Comparison of ENCODE assay signal across 7 mouse cellular contexts in the genomic region with DNA sequence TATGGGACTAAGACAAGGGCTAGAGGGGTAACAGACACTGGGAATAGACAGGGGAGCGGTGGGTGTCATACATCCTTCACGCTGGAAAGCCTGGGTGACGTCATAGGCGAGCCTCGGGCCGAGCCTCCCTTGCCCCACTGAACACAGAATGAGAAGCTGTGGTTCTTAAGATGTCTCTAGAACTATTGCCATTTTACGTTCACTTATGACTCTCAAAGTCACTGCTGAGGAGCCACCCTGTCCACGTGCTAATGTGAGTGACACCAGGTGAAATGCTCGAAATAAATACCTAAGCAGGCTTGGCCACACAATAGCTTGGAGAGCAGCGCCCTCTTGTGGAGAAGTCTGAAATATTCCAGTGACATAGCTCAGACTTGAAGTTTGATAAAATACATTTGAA. TPM values are rescaled to one million over a fixed set of nuclear protein-coding genes. Genes with fewer than 3 reads are reported as not detected.
A peak's percentile ranks its signal among the peaks of the same experiment; 100 is the strongest.
DNase-seq lines count a peak whose midpoint lies in the region; ATAC-seq and TF ChIP-seq lines count a peak whose summit lies in the region.

No protein-coding gene starts in this region.

- no peak for TF ChIP-seq POLR2A in small intestine, adult 2 months (IDR thresholded peaks at IDR 0.05; ENCODE audit: low read depth, low read length)

- no peaks in the 10 kb centered on the region for H3K9me3 ChIP-seq in midbrain, embryonic 12.5 days

- H3K4me2 ChIP-seq in midbrain, embryonic 12.5 days (replicated peaks): peak overlapping the region; percentile 50

- no peak overlapping the region for H3K27ac ChIP-seq in midbrain, embryonic 12.5 days (replicated peaks)
- no peak overlapping the region for H3K27ac ChIP-seq in small intestine, adult 2 months (ENCODE audit: insufficient read depth, low read depth, low read length)

- peaks cover 16% of the 10 kb centered on the region for H3K27me3 ChIP-seq in midbrain, embryonic 12.5 days
- no peaks in the 10 kb centered on the region for H3K27me3 ChIP-seq in small intestine, adult 2 months (ENCODE audit: control insufficient read depth, insufficient read depth, low read length)

- WGBS in midbrain, embryonic 12.5 days: 19% methylated on average over 10 of the region's 10 CpGs
- WGBS in small intestine, adult 2 months: 13% methylated on average over 10 of the region's 10 CpGs

- DNase-seq in adrenal gland, adult 8-10 months: peak; percentile 12
- peak; percentile 51 for DNase-seq in embryo, embryonic 11.5 days (ENCODE audit: low read depth, low spot score)
- DNase-seq in heart, adult 11 months: peak; percentile 92
- DNase-seq in kidney, adult 11 months: peak; percentile 51
- DNase-seq in left cerebral cortex, postnatal 4 days: peak; percentile 68

- ATAC-seq in midbrain, embryonic 12.5 days (ENCODE audit: low FRiP score, low read depth): peak; percentile 87

- H3K4me3 ChIP-seq in midbrain, embryonic 12.5 days: peak overlapping the region; percentile 29
- no peak overlapping the region for H3K4me3 ChIP-seq in small intestine, adult 2 months (ENCODE audit: low read depth, low read length)

- no peaks in the 10 kb centered on the region for H3K4me1 ChIP-seq in midbrain, embryonic 12.5 days
- H3K4me1 ChIP-seq in small intestine, adult 2 months (ENCODE audit: control insufficient read depth, insufficient read depth, insufficient read length, low read length): no peaks in the 10 kb centered on the region

- no peaks in the 10 kb centered on the region for H3K36me3 ChIP-seq in midbrain, embryonic 12.5 days
- no peaks in the 10 kb centered on the region for H3K36me3 ChIP-seq in small intestine, adult 2 months (ENCODE audit: control insufficient read depth, insufficient read depth, low read length)

- TF ChIP-seq CTCF in small intestine, adult 2 months (IDR thresholded peaks at IDR 0.05; ENCODE audit: extremely low read depth, insufficient read length, insufficient replicate concordance, low read depth, low read length): peak; percentile 61; the same call in 1 of the 2 replicates

- no peak overlapping the region for H3K9ac ChIP-seq in midbrain, embryonic 12.5 days (replicated peaks)

- intact Hi-C loops in left cerebral cortex, postnatal 4 days (cut with DNase I): loop anchor here (5.0 kb wide), 1 partner anchor 265 kb away; no protein-coding TSS in a partner anchor

RNA-seq across cellular contexts. Expression of gene Dnah5, which starts 21.7 kb away (rescaled TPM):
- total RNA-seq in adrenal gland, adult 8-10 months (2022): under 1 TPM; 0.03 to 0.10 (median 0.09) TPM
- total RNA-seq in left cerebral cortex, postnatal 4 days (2021): 1 to 10 TPM; 4.0 to 4.2 TPM
- polyA plus RNA-seq in midbrain, embryonic 12.5 days (2016; fragmentation: Nextera tagmentation; extraction: Ambion mirVana): 0.34 and 0.42 TPM in 2 replicates
- polyA plus RNA-seq in small intestine, adult 2 months (2012; rRNA removed): under 0.01 and 0.01 TPM in 2 replicates

Comparison
In these comparisons a context has a peak if more than half of its experiments do, and no peak if none do; other contexts are left out.
1. DNase-seq: peak in every context shown above with its lines; median percentile 92 in heart, adult 11 months; 68 in left cerebral cortex, postnatal 4 days; 51 in embryo, embryonic 11.5 days; 51 in kidney, adult 11 months; 12 in adrenal gland, adult 8-10 months.
2. RNA of gene Dnah5, which starts 21.7 kb away (total RNA-seq): 4.0 to 4.2 TPM in left cerebral cortex, postnatal 4 days; 0.03 to 0.10 TPM in adrenal gland, adult 8-10 months; every median in the first group is over 4 times any median in the second.